Mouse (Mus musculus): ENCODE measurements around the gene Cemip.

- TF ChIP-seq CTCF (IDR thresholded peaks at IDR 0.05; ENCODE audit: control insufficient read depth, insufficient read depth, insufficient replicate concordance, low read depth, low read length) (peak; percentile 47; the same call in 1 of the 2 replicates), POLR2A (IDR thresholded peaks at IDR 0.05; ENCODE audit: control insufficient read depth, low read depth, low read length) (no peak)
These were observed 2.7 kb upstream of the Cemip start for GRCm38 (mm10) chr7:84088971-84089370.
